Mouse (Mus musculus): Measurements from ENCODE around the gene Gm13178.

Gene Gm13178

GRCm38 (mm10) chr4:144721304-144721703 lies at the start of gene Gm13178:
TSS of gene Gm13178 (minus strand) at chr4:144721404.
- no peak for DNase-seq (ENCODE audit: low spot score in 2 of 2)

- peak; percentile 10 to 74 for DNase-seq (ENCODE audit: low spot score in 2 of 2)
Measured at GRCm38 (mm10) chr4:144765722-144766121, 44.5 kb upstream of the Gm13178 start.

- DNase-seq (ENCODE audit: low spot score in 2 of 2) = no peak
Measured at GRCm38 (mm10) chr4:144749139-144749538, 27.9 kb upstream of the Gm13178 start.

- no peak for DNase-seq (ENCODE audit: low spot score in 2 of 2)
Measured at GRCm38 (mm10) chr4:144719691-144720090, 1.5 kb downstream of the Gm13178 start.

- DNase-seq (ENCODE audit: low spot score in 2 of 2) = no peak
Measured at GRCm38 (mm10) chr4:144718288-144718687, 2.9 kb downstream of the Gm13178 start.

GRCm38 (mm10) chr4:144686268-144686667 lies 34.9 kb downstream of the Gm13178 start, which contains the start of gene Gm436:
TSS of gene Gm436 (minus strand) at chr4:144686368.
- no peak for DNase-seq (ENCODE audit: low spot score in 2 of 2)

Data from frontal cortex, postnatal 36 days (tissue).